Mouse (Mus musculus): Measurements from ENCODE around the gene Ttc29. TPM values are rescaled to one million over a fixed set of nuclear protein-coding genes. Genes with fewer than 3 reads are reported as not detected.
A peak's percentile ranks its signal among the peaks of the same experiment; 100 is the strongest.

The Ttc29 gene
- total RNA-seq, 2 experiments from 2014 or later, result not detected

- Histone ChIP-seq H3K27ac (no peak overlapping the region), H3K4me3 (no peak overlapping the region)
Measured at GRCm38 (mm10) chr8:78434823-78435623, 221.9 kb downstream of the Ttc29 start.

GRCm38 (mm10) chr8:78435624-78435960, 222.5 kb downstream of the Ttc29 start:
- no peak for TF ChIP-seq CTCF (conservative IDR thresholded peaks at IDR 0.05)
- H3K4me3 ChIP-seq, result no peak overlapping the region
- no peak for DNase-seq (ENCODE audit: low spot score in 2 of 2)
- H3K27ac ChIP-seq, result no peak overlapping the region

More at GRCm38 (mm10) chr8:78434823-78435623, 221.9 kb downstream of the Ttc29 start:
- DNase-seq (ENCODE audit: low spot score in 2 of 2), result no peak
- no peak for TF ChIP-seq CTCF (conservative IDR thresholded peaks at IDR 0.05)

- Histone ChIP-seq H3K4me3 (peak within 1 kb of the TSS; percentile 8; the same call in 1 of the 2 replicates), H3K27ac (no peak within 1 kb of the TSS)
- DNase-seq (ENCODE audit: low spot score in 2 of 2), result peak in 1 of 2 experiments; percentile 4
- no peak for TF ChIP-seq CTCF (conservative IDR thresholded peaks at IDR 0.05)
Measured at GRCm38 (mm10) chr8:78436071-78436651, 223.1 kb downstream of the Ttc29 start, which contains the start of gene Pou4f2. Pou4f2 (minus strand) TSS chr8:78436645.

- no peak overlapping the region for H3K27ac ChIP-seq
- DNase-seq (ENCODE audit: low spot score in 2 of 2), result no peak
- TF ChIP-seq CTCF (conservative IDR thresholded peaks at IDR 0.05), result no peak
- H3K4me3 ChIP-seq, result no peak overlapping the region
Measured at GRCm38 (mm10) chr8:78436661-78437060, 223.6 kb downstream of the Ttc29 start.

GRCm38 (mm10) chr8:78437140-78438045, 224.3 kb downstream of the Ttc29 start:
- Histone ChIP-seq H3K4me3 (no peak overlapping the region), H3K27ac (no peak overlapping the region)
- TF ChIP-seq CTCF (conservative IDR thresholded peaks at IDR 0.05), result no peak
- DNase-seq (ENCODE audit: low spot score in 2 of 2), result no peak

GRCm38 (mm10) chr8:78438121-78438520, 225.0 kb downstream of the Ttc29 start:
- no peak overlapping the region for H3K4me3 ChIP-seq
- TF ChIP-seq CTCF (conservative IDR thresholded peaks at IDR 0.05), result no peak
- H3K27ac ChIP-seq, result no peak overlapping the region
- no peak for DNase-seq (ENCODE audit: low spot score in 2 of 2)

GRCm38 (mm10) chr8:78442781-78443180, 229.7 kb downstream of the Ttc29 start:
- Histone ChIP-seq H3K27ac (no peak overlapping the region), H3K4me3 (no peak overlapping the region)
- TF ChIP-seq CTCF (conservative IDR thresholded peaks at IDR 0.05), result no peak
- DNase-seq (ENCODE audit: low spot score in 2 of 2), result no peak

Other genes starting within 250 kb of the Ttc29 start
- gene Pou4f2, start 223.3 kb downstream of the Ttc29 start, total RNA-seq (2021), result not detected